ENCODE assay signal across 9 mouse cellular contexts in the genomic region with DNA sequence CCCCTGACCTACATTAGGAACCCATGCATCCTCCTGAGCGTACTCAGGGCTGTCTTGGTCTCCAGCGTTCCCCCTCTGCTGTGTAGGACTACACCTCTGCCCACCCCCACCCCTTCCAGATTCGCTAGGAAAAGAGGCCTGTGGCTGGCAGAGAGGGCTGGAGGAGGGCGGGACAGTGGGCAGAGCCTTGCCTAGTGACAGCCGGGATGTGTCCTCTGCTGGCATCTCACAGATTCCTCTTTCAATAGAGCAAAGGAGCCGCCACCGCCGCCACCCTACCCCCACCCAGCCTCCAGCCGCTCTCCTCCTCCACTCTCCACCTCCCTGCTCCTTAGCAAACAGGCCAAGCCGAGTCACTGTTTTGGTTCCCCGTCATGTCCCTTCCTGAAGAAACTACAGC. TPM values are rescaled to one million over a fixed set of nuclear protein-coding genes. Genes with fewer than 3 reads are reported as not detected.
A peak's percentile ranks its signal among the peaks of the same experiment; 100 is the strongest.
DNase-seq lines count a peak whose midpoint lies in the region; ATAC-seq and TF ChIP-seq lines count a peak whose summit lies in the region.
"Had no signal": no experiment of that assay in that cellular context is flagged by ENCODE, and none has a peak within 500 bp of the region (broad histone marks: within the 10 kb centered on the region; RNA-seq: fewer than 3 reads in every experiment).

No protein-coding gene starts in this region.

- peak overlapping the region; percentile 22; the same call in 1 of the 2 replicates for H3K9ac ChIP-seq in stomach, embryonic 16.5 days (ENCODE audit: low read length)
- no peak overlapping the region for H3K9ac ChIP-seq in liver, postnatal 0 days (replicated peaks)

- TF ChIP-seq EP300 in liver, postnatal 0 days (IDR thresholded peaks at IDR 0.05; ENCODE audit: low read depth), result no peak

- H3K4me3 ChIP-seq in left cerebral cortex, adult 2 months, result no peak overlapping the region
- peak overlapping the region; percentile 13; the same call in 1 of the 2 replicates for H3K4me3 ChIP-seq in embryonic facial prominence, embryonic 10.5 days
- H3K4me3 ChIP-seq in stomach, embryonic 16.5 days (replicated peaks; ENCODE audit: low read length), result no peak overlapping the region
- H3K4me3 ChIP-seq in liver, postnatal 0 days (ENCODE audit: low read depth, low read length), result no peak overlapping the region

- no peaks in the 10 kb centered on the region; the same call in 1 of the 2 replicates for H3K9me3 ChIP-seq in embryonic facial prominence, embryonic 10.5 days
- no peaks in the 10 kb centered on the region for H3K9me3 ChIP-seq in stomach, embryonic 16.5 days (replicated peaks; ENCODE audit: control insufficient read depth, low read length)
- H3K9me3 ChIP-seq in liver, postnatal 0 days (ENCODE audit: low read length), result no peaks in the 10 kb centered on the region

- WGBS in embryonic facial prominence, embryonic 10.5 days, result 9% methylated on average over 11 of the region's 11 CpGs
- WGBS in stomach, embryonic 16.5 days, result 11% methylated on average over 11 of the region's 11 CpGs
- 19% methylated on average over 11 of the region's 11 CpGs for WGBS in liver, postnatal 0 days (ENCODE audit: insufficient replicate concordance)

- H3K36me3 ChIP-seq in embryonic facial prominence, embryonic 10.5 days (replicated peaks), result no peaks in the 10 kb centered on the region
- H3K36me3 ChIP-seq in stomach, embryonic 16.5 days (ENCODE audit: control insufficient read depth, insufficient read depth, low read length), result no peaks in the 10 kb centered on the region
- no peaks in the 10 kb centered on the region for H3K36me3 ChIP-seq in liver, postnatal 0 days (replicated peaks; ENCODE audit: insufficient read depth, low read length)

- peak; percentile 52 for ATAC-seq in granulocyte monocyte progenitor cell, adult 5-6 weeks (replicated peaks; ENCODE audit: poor library complexity, severe bottlenecking)
- ATAC-seq in stomach, embryonic 16.5 days (ENCODE audit: insufficient read depth, low FRiP score), result 0 out of 2 replicates have a peak, but pooled peaks have one; percentile 14
- no peak for ATAC-seq in liver, postnatal 0 days

- TF ChIP-seq CTCF in left cerebral cortex, adult 2 months (IDR thresholded peaks at IDR 0.05), result no peak
- TF ChIP-seq CTCF in liver, postnatal 0 days (IDR thresholded peaks at IDR 0.05; ENCODE audit: low read depth), result no peak

- peaks cover 23% of the 10 kb centered on the region for H3K4me1 ChIP-seq in embryonic facial prominence, embryonic 10.5 days
- H3K4me1 ChIP-seq in stomach, embryonic 16.5 days (ENCODE audit: control insufficient read depth, insufficient read depth, low read length), result peaks cover 10% of the 10 kb centered on the region
- no peaks in the 10 kb centered on the region for H3K4me1 ChIP-seq in liver, postnatal 0 days (ENCODE audit: insufficient read depth)

- H3K27ac ChIP-seq in left cerebral cortex, adult 2 months, result no peak overlapping the region
- H3K27ac ChIP-seq in embryonic facial prominence, embryonic 10.5 days (replicated peaks), result peak overlapping the region; percentile 63
- H3K27ac ChIP-seq in stomach, embryonic 16.5 days (ENCODE audit: low read length), result no peak overlapping the region
- no peak overlapping the region for H3K27ac ChIP-seq in liver, postnatal 0 days (ENCODE audit: low read depth)

- peak; percentile 13 to 16 for DNase-seq in left cerebral cortex, adult 2 months (ENCODE audit: extremely low spot score in 1 of 2, low spot score in 2 of 2)
- no peak for DNase-seq in left cerebral cortex, adult 18-20 months (ENCODE audit: low spot score in 2 of 2)
- no peak for DNase-seq in embryonic facial prominence, embryonic 10.5 days (ENCODE audit: low spot score)
- DNase-seq in lung, postnatal 14 days, result peak; percentile 51
- DNase-seq in liver, postnatal 0 days, result no peak
- no peak for DNase-seq in frontal cortex, postnatal 14 days (ENCODE audit: low spot score in 2 of 2)

- H3K27me3 ChIP-seq in embryonic facial prominence, embryonic 10.5 days (replicated peaks; ENCODE audit: low read depth, poor library complexity, severe bottlenecking), result peaks cover 14% of the 10 kb centered on the region; the same call in 1 of the 2 replicates
- no peaks in the 10 kb centered on the region for H3K27me3 ChIP-seq in stomach, embryonic 16.5 days (ENCODE audit: control insufficient read depth, insufficient read depth, low read length)
- H3K27me3 ChIP-seq in liver, postnatal 0 days (ENCODE audit: insufficient read depth, low read length), result no peaks in the 10 kb centered on the region

- intact Hi-C loops in left cerebral cortex, adult 2 months (cut with DNase I), result loop anchor here (5.0 kb wide), 1 partner anchor 62 kb away; a partner anchor contains a TSS

- no peak overlapping the region; the same call in 1 of the 2 replicates for H3K4me2 ChIP-seq in stomach, embryonic 16.5 days (ENCODE audit: low read depth, low read length)
- H3K4me2 ChIP-seq in liver, postnatal 0 days (ENCODE audit: low read depth, low read length), result no peak overlapping the region

RNA-seq across cellular contexts. Expression of a gene that starts 0.6 kb away (rescaled TPM):
- not detected for total RNA-seq in left cerebral cortex, adult 2 months (2021)
- total RNA-seq in left cerebral cortex, adult 18-20 months (2021), result not detected
- not detected in 2 replicates for polyA plus RNA-seq in embryonic facial prominence, embryonic 10.5 days (2016; fragmentation: Nextera tagmentation; extraction: Ambion mirVana)
- total RNA-seq in granulocyte monocyte progenitor cell, adult 5-6 weeks (2014; fragmentation: Nextera tagmentation), result not detected in 2 replicates
- total RNA-seq in granulocyte monocyte progenitor cell, adult 5-6 weeks (2017), result not detected in 2 replicates
- 0.62 and 0.96 TPM in 2 replicates for polyA plus RNA-seq in stomach, embryonic 16.5 days (2015; fragmentation: Nextera tagmentation; extraction: Ambion mirVana)
- not detected in 2 replicates for polyA plus RNA-seq in liver, postnatal 0 days (2015; fragmentation: Nextera tagmentation; extraction: Ambion mirVana)
- total RNA-seq: layer of hippocampus, adult 18-20 months had no signal

RNA-seq across cellular contexts. Expression of a gene that starts 11.6 kb away (rescaled TPM):
- total RNA-seq in left cerebral cortex, adult 2 months (2021), result not detected
- not detected for total RNA-seq in left cerebral cortex, adult 18-20 months (2021)
- 0.04 and 0.10 TPM in 2 replicates for polyA plus RNA-seq in embryonic facial prominence, embryonic 10.5 days (2016; fragmentation: Nextera tagmentation; extraction: Ambion mirVana)
- not detected in 2 replicates for total RNA-seq in granulocyte monocyte progenitor cell, adult 5-6 weeks (2014; fragmentation: Nextera tagmentation)
- not detected in 2 replicates for total RNA-seq in granulocyte monocyte progenitor cell, adult 5-6 weeks (2017)
- 0.04 and 0.30 TPM in 2 replicates for polyA plus RNA-seq in stomach, embryonic 16.5 days (2015; fragmentation: Nextera tagmentation; extraction: Ambion mirVana)
- 0.04 and 0.06 TPM in 2 replicates for polyA plus RNA-seq in liver, postnatal 0 days (2015; fragmentation: Nextera tagmentation; extraction: Ambion mirVana)

RNA-seq across cellular contexts. Expression of a gene that starts 23.2 kb away (rescaled TPM):
- total RNA-seq in left cerebral cortex, adult 2 months (2021), result 1 to 10 TPM; 3.2 to 3.6 TPM
- 1 to 10 TPM; 2.9 to 5.7 TPM for total RNA-seq in left cerebral cortex, adult 18-20 months (2021)
- 16.9 and 20.6 TPM in 2 replicates for polyA plus RNA-seq in embryonic facial prominence, embryonic 10.5 days (2016; fragmentation: Nextera tagmentation; extraction: Ambion mirVana)
- total RNA-seq in granulocyte monocyte progenitor cell, adult 5-6 weeks (2014; fragmentation: Nextera tagmentation), result 58.3 and 65.0 TPM in 2 replicates
- total RNA-seq in granulocyte monocyte progenitor cell, adult 5-6 weeks (2017), result 79.6 and 108 TPM in 2 replicates
- 39.5 and 40.6 TPM in 2 replicates for polyA plus RNA-seq in stomach, embryonic 16.5 days (2015; fragmentation: Nextera tagmentation; extraction: Ambion mirVana)
- polyA plus RNA-seq in liver, postnatal 0 days (2015; fragmentation: Nextera tagmentation; extraction: Ambion mirVana), result 11.4 and 12.6 TPM in 2 replicates

RNA-seq across cellular contexts. Expression of a gene that starts 50.1 kb away (rescaled TPM):
- total RNA-seq in left cerebral cortex, adult 2 months (2021), result not detected
- not detected for total RNA-seq in left cerebral cortex, adult 18-20 months (2021)
- 0.91 and 1.7 TPM in 2 replicates for polyA plus RNA-seq in embryonic facial prominence, embryonic 10.5 days (2016; fragmentation: Nextera tagmentation; extraction: Ambion mirVana)
- total RNA-seq in granulocyte monocyte progenitor cell, adult 5-6 weeks (2014; fragmentation: Nextera tagmentation), result 52.9 and 54.1 TPM in 2 replicates
- total RNA-seq in granulocyte monocyte progenitor cell, adult 5-6 weeks (2017), result 23.8 and 31.5 TPM in 2 replicates
- 3.5 and 3.6 TPM in 2 replicates for polyA plus RNA-seq in stomach, embryonic 16.5 days (2015; fragmentation: Nextera tagmentation; extraction: Ambion mirVana)
- 34.8 and 36.0 TPM in 2 replicates for polyA plus RNA-seq in liver, postnatal 0 days (2015; fragmentation: Nextera tagmentation; extraction: Ambion mirVana)
- total RNA-seq: layer of hippocampus, adult 18-20 months had no signal

Comparison
In these comparisons a context has a peak if more than half of its experiments do, and no peak if none do; other contexts are left out.
1. DNase-seq: peak in left cerebral cortex, adult 2 months (2 of 2) and lung, postnatal 14 days (single experiment); none in left cerebral cortex, adult 18-20 months (0 of 2), embryonic facial prominence, embryonic 10.5 days (single experiment), liver, postnatal 0 days (single experiment) and frontal cortex, postnatal 14 days (0 of 2).
2. RNA of a gene that starts 23.2 kb away (total RNA-seq): 58.3 to 108 TPM in granulocyte monocyte progenitor cell, adult 5-6 weeks; 2.9 to 5.7 TPM in left cerebral cortex, adult 18-20 months and 3.2 to 3.6 TPM in left cerebral cortex, adult 2 months; every median in the first group is over 4 times any median in the second.